Mouse (Mus musculus): Measurements from ENCODE around the gene Syne1. TPM values are rescaled to one million over a fixed set of nuclear protein-coding genes. Genes with fewer than 3 reads are reported as not detected.

Gene Syne1
- polyA plus RNA-seq, 1 experiment from 2014 or later: 5.6 TPM

GRCm38 (mm10) chr10:5560526-5560925 is 9.2 kb upstream of the Syne1 start:
- H3K27me3 ChIP-seq: peaks cover 8% of the 10 kb centered on the region
- no peak for TF ChIP-seq CTCF (IDR thresholded peaks at IDR 0.05)
- ChIA-PET POLR2A (no interaction called here), CTCF (no interaction called here)
- DNase-seq (ENCODE audit: low read depth, low spot score) (no peak), ATAC-seq (no peak)
- in situ Hi-C loops (cut with MboI; ENCODE audit: low pct_unique_long_range_greater_than_20kb): no loop called here

GRCm38 (mm10) chr10:5558808-5559207 is 7.5 kb upstream of the Syne1 start:
- POLR2A ChIA-PET: no interaction called here
- DNase-seq (ENCODE audit: low read depth, low spot score) (no peak), ATAC-seq (no peak)
- H3K27me3 ChIP-seq: peaks cover 18% of the 10 kb centered on the region
- CTCF ChIA-PET: no interaction called here
- TF ChIP-seq CTCF (IDR thresholded peaks at IDR 0.05): no peak
- in situ Hi-C loops (cut with MboI; ENCODE audit: low pct_unique_long_range_greater_than_20kb): no loop called here

DNA sequence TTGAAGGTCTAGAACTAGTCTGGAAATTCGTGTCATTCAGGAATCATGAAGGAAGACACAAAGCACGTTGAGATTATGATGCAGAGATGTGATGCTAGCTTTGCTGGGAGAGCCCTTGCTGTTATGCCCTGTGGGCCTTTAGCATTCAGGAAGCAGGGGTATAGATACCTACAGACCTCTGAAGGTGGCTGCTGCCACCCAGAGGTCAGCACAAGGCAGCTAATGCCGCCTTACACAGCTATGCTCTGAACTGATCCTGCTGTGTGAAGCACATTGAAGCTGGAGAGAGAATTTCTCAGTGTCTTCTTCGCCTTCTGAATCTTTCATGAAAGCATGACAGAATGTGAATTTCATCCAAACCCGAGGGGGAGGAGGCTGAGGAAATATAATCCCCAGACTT is 3.7 kb upstream of the Syne1 start:
- in situ Hi-C loops (cut with MboI; ENCODE audit: low pct_unique_long_range_greater_than_20kb): no loop called here
- CTCF ChIA-PET: interaction anchor here (0.7 kb wide), 1 partner anchor 60 kb away, joined by 3 read pairs; no protein-coding TSS in a partner anchor
- TF ChIP-seq CTCF (IDR thresholded peaks at IDR 0.05): no peak

DNA sequence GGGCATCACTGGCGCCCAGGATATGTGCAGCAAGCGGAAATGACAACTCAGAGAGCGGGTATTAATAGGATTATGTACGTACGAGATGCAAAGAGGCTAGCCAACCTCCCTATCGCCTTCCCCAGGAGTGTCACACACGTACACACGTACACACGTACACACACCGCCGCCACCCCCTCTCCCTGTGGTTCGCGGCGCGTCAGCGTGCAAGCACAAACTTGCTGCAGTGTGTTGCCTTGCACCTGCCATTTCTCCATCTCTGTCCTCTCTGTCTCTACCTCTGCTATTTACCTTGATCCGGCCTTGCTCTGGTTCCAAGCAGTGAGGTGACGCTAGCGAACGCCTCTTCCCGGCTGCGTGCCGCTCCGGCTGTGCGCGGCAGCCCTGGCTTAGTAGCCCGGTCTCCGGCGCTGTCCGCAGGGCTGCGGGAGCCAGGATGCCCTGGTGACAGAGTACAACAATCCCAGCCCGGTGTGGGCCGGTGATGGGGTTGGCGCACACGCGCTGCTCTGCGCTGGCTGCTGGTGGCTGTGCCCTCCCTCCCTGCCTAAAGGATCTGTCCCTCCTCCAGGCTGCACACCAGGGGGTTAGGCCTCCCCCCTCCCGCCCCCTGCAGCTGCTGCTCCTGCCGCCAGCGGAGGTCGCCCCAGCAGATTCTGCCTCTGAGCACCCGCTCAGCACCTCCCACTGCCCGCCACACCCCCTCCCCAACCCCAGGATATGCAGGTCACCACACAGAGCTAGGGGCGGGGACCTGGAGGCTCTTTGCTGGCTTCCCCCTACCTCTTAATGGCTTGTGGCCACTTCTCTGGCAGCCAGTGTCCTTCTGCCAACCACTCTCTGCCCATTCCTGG is 887 bp downstream of the Syne1 start:
- peaks cover 40% of the 10 kb centered on the region for H3K27me3 ChIP-seq
- DNase-seq (ENCODE audit: low read depth, low spot score) (no peak), ATAC-seq (no peak)
- in situ Hi-C loops (cut with MboI; ENCODE audit: low pct_unique_long_range_greater_than_20kb): no loop called here
- ChIA-PET CTCF (no interaction called here), POLR2A (no interaction called here)
- no peak for TF ChIP-seq CTCF (IDR thresholded peaks at IDR 0.05)

More for the DNA sequence above, 3.7 kb upstream of the Syne1 start:
- ATAC-seq (no peak), DNase-seq (ENCODE audit: low read depth, low spot score) (no peak)
- peaks cover 37% of the 10 kb centered on the region for H3K27me3 ChIP-seq
- POLR2A ChIA-PET: no interaction called here

GRCm38 (mm10) chr10:5549871-5550167 is 1.5 kb downstream of the Syne1 start:
- no peak for TF ChIP-seq CTCF (IDR thresholded peaks at IDR 0.05)
- DNase-seq (ENCODE audit: low read depth, low spot score): no peak
- in situ Hi-C loops (cut with MboI; ENCODE audit: low pct_unique_long_range_greater_than_20kb): no loop called here
- no peak for ATAC-seq
- H3K27me3 ChIP-seq: peaks cover 37% of the 10 kb centered on the region
- CTCF ChIA-PET: interaction anchor here (0.9 kb wide), 1 partner anchor 17 kb away, joined by 3 read pairs; no protein-coding TSS in a partner anchor
- POLR2A ChIA-PET: no interaction called here

DNA sequence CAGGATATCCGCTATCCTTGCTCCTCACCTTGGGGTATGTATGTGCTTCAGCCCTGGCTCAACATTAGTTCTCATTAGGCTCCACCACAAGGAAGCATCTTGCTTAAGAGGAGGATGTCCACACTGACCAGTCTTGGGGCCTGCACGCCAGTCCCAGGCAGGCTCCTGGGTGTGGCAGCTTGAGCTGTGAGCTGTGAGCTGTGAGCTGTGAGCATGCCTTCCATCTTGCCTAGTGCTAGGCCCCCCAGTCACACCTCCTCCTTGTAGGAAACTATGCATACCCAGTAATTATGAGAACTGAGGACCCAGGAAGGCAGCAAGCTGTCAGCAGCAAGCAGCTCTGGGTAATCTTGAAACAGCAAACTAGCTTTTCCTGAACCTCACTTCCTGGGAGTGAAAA is 2.6 kb downstream of the Syne1 start:
- ATAC-seq: no peak
- POLR2A ChIA-PET: no interaction called here
- TF ChIP-seq CTCF (IDR thresholded peaks at IDR 0.05): no peak
- in situ Hi-C loops (cut with MboI; ENCODE audit: low pct_unique_long_range_greater_than_20kb): no loop called here
- DNase-seq (ENCODE audit: low read depth, low spot score): no peak
- CTCF ChIA-PET: no interaction called here
- H3K27me3 ChIP-seq: peaks cover 33% of the 10 kb centered on the region

DNA sequence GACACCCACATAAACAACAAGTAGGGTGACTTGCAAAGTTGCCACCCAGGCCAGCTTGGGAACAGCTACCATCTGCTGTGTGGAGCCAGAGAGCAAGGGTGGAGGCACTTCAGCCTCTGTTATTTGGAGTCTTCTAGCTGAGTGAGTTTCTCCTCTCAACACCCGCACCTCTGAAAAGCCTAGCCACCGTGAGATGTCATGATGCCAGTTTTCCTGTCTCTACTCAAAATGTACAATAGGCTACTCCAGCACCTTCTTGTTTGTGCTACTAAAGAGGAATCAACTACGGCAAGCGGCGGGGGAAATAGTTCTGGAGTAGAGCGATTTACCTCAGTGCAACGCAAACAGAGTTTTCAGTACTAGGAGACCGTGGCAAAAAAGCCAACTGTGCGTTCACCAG is 3.5 kb downstream of the Syne1 start:
- H3K27me3 ChIP-seq: peaks cover 26% of the 10 kb centered on the region
- CTCF ChIA-PET: no interaction called here
- in situ Hi-C loops (cut with MboI; ENCODE audit: low pct_unique_long_range_greater_than_20kb): no loop called here
- ATAC-seq (no peak), DNase-seq (ENCODE audit: low read depth, low spot score) (no peak)
- POLR2A ChIA-PET: no interaction called here
- no peak for TF ChIP-seq CTCF (IDR thresholded peaks at IDR 0.05)

DNA sequence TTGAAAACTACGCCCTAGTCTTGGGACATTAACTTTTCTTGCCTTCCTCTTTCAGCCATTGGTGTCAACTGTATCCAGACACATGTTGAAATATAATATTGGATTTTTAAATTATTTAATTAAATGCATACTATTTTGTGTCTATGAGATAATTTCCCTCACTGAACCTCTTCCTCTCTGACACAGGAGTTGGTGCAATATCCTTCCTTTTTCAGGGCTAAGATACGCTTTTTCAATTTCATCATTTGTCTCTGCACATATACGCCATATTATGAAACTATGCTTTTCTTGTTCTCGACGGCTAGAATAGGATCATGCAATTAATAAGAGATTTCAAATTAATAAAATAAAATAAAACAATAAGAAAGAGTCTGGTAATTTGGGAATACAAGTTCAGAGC is 4.9 kb downstream of the Syne1 start:
- TF ChIP-seq CTCF (IDR thresholded peaks at IDR 0.05): no peak
- DNase-seq (ENCODE audit: low read depth, low spot score) (no peak), ATAC-seq (no peak)
- ChIA-PET CTCF (interaction anchor here (1.1 kb wide), 1 partner anchor 30 kb away, joined by 4 read pairs; no protein-coding TSS in a partner anchor), POLR2A (no interaction called here)
- in situ Hi-C loops (cut with MboI; ENCODE audit: low pct_unique_long_range_greater_than_20kb): no loop called here
- H3K27me3 ChIP-seq: peaks cover 25% of the 10 kb centered on the region

DNA sequence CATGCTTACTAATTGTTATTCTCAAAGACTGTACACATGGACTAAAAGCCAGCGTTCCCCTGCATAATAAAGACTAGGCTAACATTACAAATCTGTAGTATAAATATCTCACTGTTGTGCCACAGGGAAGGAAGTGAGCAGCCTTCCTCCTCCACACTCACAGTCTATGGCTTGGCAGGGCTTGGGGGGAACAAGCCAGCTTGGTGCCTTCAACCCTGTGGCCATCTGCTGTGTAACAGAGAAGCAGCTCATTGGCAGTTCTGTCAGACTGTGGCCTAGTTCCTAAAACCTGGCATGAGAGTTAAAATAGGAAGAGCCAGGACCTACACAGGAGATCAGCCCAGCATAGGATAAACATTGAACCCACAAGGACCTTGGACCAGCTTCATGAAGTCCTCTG is 23.0 kb downstream of the Syne1 start:
- H3K27me3 ChIP-seq: no peaks in the 10 kb centered on the region
- ChIA-PET POLR2A (interaction anchor here (0.6 kb wide), 1 partner anchor 15 kb away, joined by 5 read pairs; no protein-coding TSS in a partner anchor), CTCF (no interaction called here)
- no peak for TF ChIP-seq CTCF (IDR thresholded peaks at IDR 0.05)
- DNase-seq (ENCODE audit: low read depth, low spot score): no peak
- ATAC-seq: no peak
- in situ Hi-C loops (cut with MboI; ENCODE audit: low pct_unique_long_range_greater_than_20kb): no loop called here

- no peak for DNase-seq (ENCODE audit: low read depth, low spot score)
- TF ChIP-seq CTCF (IDR thresholded peaks at IDR 0.05): no peak
- ChIA-PET CTCF (no interaction called here), POLR2A (no interaction called here)
- in situ Hi-C loops (cut with MboI; ENCODE audit: low pct_unique_long_range_greater_than_20kb): no loop called here
- ATAC-seq: no peak
- H3K27me3 ChIP-seq: no peaks in the 10 kb centered on the region
These were observed 23.6 kb downstream of the Syne1 start for GRCm38 (mm10) chr10:5527634-5528033.

DNA sequence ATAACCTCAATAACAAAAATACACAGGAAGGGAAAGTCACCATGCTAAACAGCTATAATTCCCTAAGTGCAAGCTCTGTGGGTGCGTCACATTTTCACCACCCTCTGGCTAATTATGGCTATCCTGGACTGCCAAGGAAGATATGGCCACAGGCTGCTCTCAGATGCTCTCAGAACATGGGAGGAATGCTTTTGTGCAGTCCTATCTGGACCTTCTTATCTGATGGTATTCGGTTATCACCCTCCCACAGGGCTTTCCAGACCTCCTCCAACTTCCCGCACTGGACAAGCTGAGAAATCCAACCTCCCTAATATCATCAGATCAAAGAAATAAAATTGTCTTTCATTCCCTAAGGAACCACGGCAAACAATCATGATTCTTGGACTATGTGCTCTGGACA is 28.4 kb downstream of the Syne1 start:
- POLR2A ChIA-PET: no interaction called here
- H3K27me3 ChIP-seq: peaks cover 9% of the 10 kb centered on the region
- TF ChIP-seq CTCF (IDR thresholded peaks at IDR 0.05): no peak
- CTCF ChIA-PET: interaction anchor here (1.8 kb wide), 1 partner anchor 41 kb away, joined by 4 read pairs; no protein-coding TSS in a partner anchor
- no peak for ATAC-seq
- in situ Hi-C loops (cut with MboI; ENCODE audit: low pct_unique_long_range_greater_than_20kb): no loop called here
- no peak for DNase-seq (ENCODE audit: low read depth, low spot score)

GRCm38 (mm10) chr10:5522276-5522675 is 29.0 kb downstream of the Syne1 start:
- no peak for DNase-seq (ENCODE audit: low read depth, low spot score)
- ChIA-PET POLR2A (no interaction called here), CTCF (no interaction called here)
- H3K27me3 ChIP-seq: peaks cover 9% of the 10 kb centered on the region
- no peak for TF ChIP-seq CTCF (IDR thresholded peaks at IDR 0.05)
- in situ Hi-C loops (cut with MboI; ENCODE audit: low pct_unique_long_range_greater_than_20kb): no loop called here
- ATAC-seq: no peak
